ENCODE assay signal across 10 mouse cellular contexts in the genomic region with DNA sequence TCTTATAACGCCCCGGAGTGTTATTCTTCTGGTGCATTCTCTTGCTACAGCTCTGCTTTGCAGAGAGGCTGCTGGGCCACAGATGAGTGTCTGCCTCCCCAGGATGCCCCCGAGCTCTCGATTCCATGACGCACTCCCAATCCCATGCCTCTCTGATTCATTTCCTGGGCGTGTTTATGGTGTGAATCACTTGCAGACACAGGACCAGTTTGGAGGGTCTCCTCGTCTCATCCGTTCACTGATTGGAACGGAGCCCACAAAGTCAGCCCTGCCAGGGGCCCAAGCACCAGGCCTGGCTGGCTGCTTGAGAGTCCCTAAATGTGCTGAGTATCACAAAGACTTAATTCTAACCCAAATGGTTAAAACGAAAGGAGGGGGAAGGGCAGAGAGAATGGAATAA.
DNase-seq lines count a peak whose midpoint lies in the region; ATAC-seq and TF ChIP-seq lines count a peak whose summit lies in the region.
"Had no signal": no experiment of that assay in that cellular context is flagged by ENCODE, and none has a peak within 500 bp of the region (broad histone marks: within the 10 kb centered on the region; RNA-seq: fewer than 3 reads in every experiment).

No protein-coding gene starts in this region.

- no peaks in the 10 kb centered on the region for H3K9me3 ChIP-seq in forebrain, embryonic 15.5 days
- H3K9me3 ChIP-seq in limb, embryonic 13.5 days, result no peaks in the 10 kb centered on the region

- no peaks in the 10 kb centered on the region for H3K27me3 ChIP-seq in cerebellum, adult 2 months (ENCODE audit: control insufficient read depth, insufficient read depth, low read length)
- H3K27me3 ChIP-seq in forebrain, embryonic 15.5 days, result no peaks in the 10 kb centered on the region
- no peaks in the 10 kb centered on the region for H3K27me3 ChIP-seq in limb, embryonic 13.5 days

- DNase-seq in cerebellum, adult 2 months, result peak in 1 of 2 experiments; percentile 40
- DNase-seq in cerebellum, adult 11 months, result no peak
- peak; percentile 94 for DNase-seq in Muller cell, postnatal 12 days (ENCODE audit: inconsistent ontology term)
- DNase-seq in ovary, postnatal 36 days (ENCODE audit: low spot score), result no peak
- DNase-seq in gastrocnemius, postnatal 14 days, result no peak
- no peak for DNase-seq in spleen, postnatal 4 days (ENCODE audit: low spot score in 2 of 2)
- DNase-seq: adrenal gland, adult 8-10 months; right cerebral cortex, postnatal 14 days had no signal

- no peak for TF ChIP-seq CTCF in cerebellum, adult 2 months (IDR thresholded peaks at IDR 0.05; ENCODE audit: borderline replicate concordance, insufficient read depth, low read depth, low read length)

- H3K36me3 ChIP-seq in forebrain, embryonic 15.5 days, result no peaks in the 10 kb centered on the region
- H3K36me3 ChIP-seq in limb, embryonic 13.5 days, result no peaks in the 10 kb centered on the region

- peak; percentile 39 for ATAC-seq in forebrain, embryonic 15.5 days (replicated peaks)
- no peak for ATAC-seq in limb, embryonic 13.5 days (ENCODE audit: low FRiP score, low read depth)

- no peak overlapping the region for H3K9ac ChIP-seq in forebrain, embryonic 15.5 days (replicated peaks)
- no peak overlapping the region for H3K9ac ChIP-seq in limb, embryonic 13.5 days

- intact Hi-C loops in gastrocnemius, postnatal 14 days (cut with DNase I; ENCODE audit: low total_unique reads), result no loop called here

- H3K4me1 ChIP-seq in cerebellum, adult 2 months (ENCODE audit: control insufficient read depth, insufficient read depth, low read length), result peaks cover 44% of the 10 kb centered on the region
- peaks cover 13% of the 10 kb centered on the region for H3K4me1 ChIP-seq in forebrain, embryonic 15.5 days
- H3K4me1 ChIP-seq in limb, embryonic 13.5 days, result peaks cover 55% of the 10 kb centered on the region

- 0 out of 2 replicates have a peak overlapping the region, but pooled peaks have one; percentile 3 for H3K4me2 ChIP-seq in forebrain, embryonic 15.5 days (replicated peaks)
- peak overlapping the region; percentile 19; the same call in 1 of the 2 replicates for H3K4me2 ChIP-seq in limb, embryonic 13.5 days (replicated peaks)

- peak overlapping the region; percentile 30 for H3K27ac ChIP-seq in cerebellum, adult 2 months (ENCODE audit: insufficient read depth, low read length)
- H3K27ac ChIP-seq in forebrain, embryonic 15.5 days (replicated peaks), result peak overlapping the region; percentile 28
- H3K27ac ChIP-seq in limb, embryonic 13.5 days, result no peak overlapping the region

- TF ChIP-seq POLR2A in cerebellum, adult 2 months (IDR thresholded peaks at IDR 0.05; ENCODE audit: borderline replicate concordance, insufficient read depth, low read length), result no peak

- 26% methylated on average over 10 of the region's 10 CpGs for WGBS in cerebellum, adult 2 months
- WGBS in forebrain, embryonic 15.5 days, result 6% methylated on average over 10 of the region's 10 CpGs
- WGBS in limb, embryonic 13.5 days, result 40% methylated on average over 10 of the region's 10 CpGs

- no peak overlapping the region for H3K4me3 ChIP-seq in cerebellum, adult 2 months (replicated peaks; ENCODE audit: insufficient read depth, low read depth, low read length)
- no peak overlapping the region for H3K4me3 ChIP-seq in forebrain, embryonic 15.5 days
- no peak overlapping the region for H3K4me3 ChIP-seq in limb, embryonic 13.5 days
